Mouse (Mus musculus): ENCODE results near the gene Zfp654.

DNA sequence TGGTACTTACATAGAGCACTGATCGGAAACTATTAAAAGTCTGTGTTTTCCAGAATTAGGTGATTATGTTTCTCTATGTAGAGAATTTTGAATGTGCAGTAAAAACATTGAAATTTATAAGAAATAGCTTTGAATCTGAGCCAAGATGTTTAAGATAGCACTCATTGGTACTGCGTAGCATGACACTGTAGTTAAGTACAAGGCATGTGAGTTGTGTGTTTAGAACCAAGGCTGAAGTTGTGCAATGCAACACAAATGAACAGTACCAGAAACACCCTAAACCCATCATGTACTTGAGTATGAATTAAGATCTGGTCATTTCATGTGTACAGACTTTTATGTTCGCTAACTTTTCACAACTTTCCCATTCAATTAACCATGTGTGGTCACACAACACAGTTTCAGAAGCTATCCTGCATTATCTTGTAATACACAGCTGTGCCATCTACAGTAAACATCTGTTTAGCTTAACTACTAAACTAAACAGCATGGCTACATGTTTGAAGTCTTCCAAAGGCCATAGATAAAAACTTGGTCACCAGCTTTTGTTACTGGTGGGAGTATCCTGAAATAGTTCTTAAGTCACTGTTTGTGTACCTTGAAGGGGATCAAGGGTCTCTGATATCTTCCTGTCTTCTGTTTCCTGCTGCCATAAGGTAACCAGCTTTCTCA lies 34.2 kb downstream of the Zfp654 start:
- TF ChIP-seq ZNF384 (IDR thresholded peaks at IDR 0.05; ENCODE audit: low read depth, low read length) (no peak), ZC3H11A (IDR thresholded peaks at IDR 0.05; ENCODE audit: borderline replicate concordance, low read depth, low read length) (no peak)
